Mouse (Mus musculus) right cerebral cortex, postnatal 14 days (tissue): ENCODE measurements around the gene Cdh4.

Experiments used
- DNase-seq: peaks from one replicate; pipeline ENCODE4 v3.0.0; 2022

The Cdh4 gene

GRCm38 (mm10) chr2:179604746-179605145 lies 162.5 kb downstream of the Cdh4 start:
- DNase-seq = no peak

GRCm38 (mm10) chr2:179605255-179605654 lies 163.0 kb downstream of the Cdh4 start:
- DNase-seq = no peak

- DNase-seq = no peak
Observed at GRCm38 (mm10) chr2:179606341-179606740, 164.1 kb downstream of the Cdh4 start.

- DNase-seq = no peak
Observed at GRCm38 (mm10) chr2:179615906-179616305, 173.7 kb downstream of the Cdh4 start.

- no peak for DNase-seq
Observed at GRCm38 (mm10) chr2:179623643-179624473, 181.6 kb downstream of the Cdh4 start.

GRCm38 (mm10) chr2:179627563-179627962 lies 185.3 kb downstream of the Cdh4 start:
- no peak for DNase-seq

- DNase-seq = no peak
Observed at GRCm38 (mm10) chr2:179630720-179631119, 188.5 kb downstream of the Cdh4 start.

GRCm38 (mm10) chr2:179640576-179641301 lies 198.5 kb downstream of the Cdh4 start:
- DNase-seq = no peak

GRCm38 (mm10) chr2:179648573-179649263 lies 206.5 kb downstream of the Cdh4 start:
- DNase-seq = no peak

- DNase-seq = no peak
Observed at GRCm38 (mm10) chr2:179649370-179649769, 207.1 kb downstream of the Cdh4 start.

GRCm38 (mm10) chr2:179650168-179650567 lies 207.9 kb downstream of the Cdh4 start:
- DNase-seq = no peak

- DNase-seq = no peak
Observed at GRCm38 (mm10) chr2:179655506-179655905, 213.3 kb downstream of the Cdh4 start.

GRCm38 (mm10) chr2:179659254-179659653 lies 217.0 kb downstream of the Cdh4 start:
- DNase-seq = no peak

GRCm38 (mm10) chr2:179661998-179662714 lies 219.9 kb downstream of the Cdh4 start:
- no peak for DNase-seq

GRCm38 (mm10) chr2:179662739-179663138 lies 220.5 kb downstream of the Cdh4 start:
- no peak for DNase-seq

- no peak for DNase-seq
Observed at GRCm38 (mm10) chr2:179663652-179664051, 221.4 kb downstream of the Cdh4 start.

GRCm38 (mm10) chr2:179664171-179664608 lies 222.0 kb downstream of the Cdh4 start:
- no peak for DNase-seq

GRCm38 (mm10) chr2:179670689-179671088 lies 228.5 kb downstream of the Cdh4 start:
- DNase-seq = no peak

GRCm38 (mm10) chr2:179679866-179680265 lies 237.6 kb downstream of the Cdh4 start:
- DNase-seq = peak; percentile 43

- peak; percentile 39 for DNase-seq
Observed at GRCm38 (mm10) chr2:179681386-179681785, 239.2 kb downstream of the Cdh4 start.

- DNase-seq = no peak
Observed at GRCm38 (mm10) chr2:179687243-179687681, 245.0 kb downstream of the Cdh4 start.

- DNase-seq = peak; percentile 42
Observed at GRCm38 (mm10) chr2:179688976-179689375, 246.7 kb downstream of the Cdh4 start.

- no peak for DNase-seq
Observed at GRCm38 (mm10) chr2:179689761-179690160, 247.5 kb downstream of the Cdh4 start.
